Mouse (Mus musculus) megakaryocyte, embryonic 14.5 days (primary cell): ENCODE results near the gene Herc3. TPM values are rescaled to one million over a fixed set of nuclear protein-coding genes. Genes with fewer than 3 reads are reported as not detected.

Experiments used
- H3K27me3 ChIP-seq: replicated peaks from 2 replicates; pipeline ENCODE3; 2012; ENCODE audit warnings: inconsistent platforms
- H3K36me3 ChIP-seq: replicated peaks from 2 replicates; pipeline ENCODE3; 2012; ENCODE audit warnings: low read length, inconsistent platforms, mixed read lengths
- H3K4me1 ChIP-seq: 2 replicates; pipeline ENCODE4 v1.6.1; 2012; ENCODE audit warnings: inconsistent platforms
- H3K4me3 ChIP-seq: replicated peaks from 2 replicates; pipeline ENCODE3; 2012; ENCODE audit warnings: moderate library complexity, mild to moderate bottlenecking, inconsistent platforms
- H3K9me3 ChIP-seq: 2 replicates; pipeline ENCODE4 v1.6.1; 2012; ENCODE audit warnings: inconsistent platforms
- FLI1 ChIP-seq: IDR thresholded peaks from 2 replicates; pipeline ENCODE4 v1.6.1; 2012; ENCODE audit warnings: low read length, inconsistent platforms, mixed read lengths
- GATA1 ChIP-seq: IDR thresholded peaks from 3 replicates; pipeline ENCODE4 v1.6.1; 2012; ENCODE audit warnings: mixed read lengths, low read length, inconsistent platforms, borderline replicate concordance
- polyA plus RNA-seq: library from polyadenylated mRNA; stranded (reverse); fragments of >175 nt; gene quantifications from 2 replicates; pipeline ENCODE4 v1.2.3, GENCODE M21; 2012; ENCODE audit warnings: low replicate concordance; ENCODE audit not compliant: insufficient read depth

Gene Herc3
- polyA plus RNA-seq, 1 experiment: 0.39 TPM

- Histone ChIP-seq H3K27me3 (no peaks in the 10 kb centered on the region), H3K4me3 (no peak overlapping the region), H3K4me1 (no peaks in the 10 kb centered on the region)
Observed at GRCm38 (mm10) chr6:58951128-58951992, 120.1 kb downstream of the Herc3 start.

GRCm38 (mm10) chr6:58960523-58960922 is 129.3 kb downstream of the Herc3 start:
- Histone ChIP-seq H3K36me3 (no peaks in the 10 kb centered on the region), H3K4me3 (no peak overlapping the region), H3K9me3 (no peaks in the 10 kb centered on the region), H3K27me3 (no peaks in the 10 kb centered on the region), H3K4me1 (no peaks in the 10 kb centered on the region)
- no peak for TF ChIP-seq GATA1

More at GRCm38 (mm10) chr6:58951128-58951992, 120.1 kb downstream of the Herc3 start:
- TF ChIP-seq FLI1 (no peak), GATA1 (no peak)
- Histone ChIP-seq H3K9me3 (peaks cover 9% of the 10 kb centered on the region), H3K36me3 (no peaks in the 10 kb centered on the region)

GRCm38 (mm10) chr6:58962691-58963090 is 131.4 kb downstream of the Herc3 start:
- no peak for TF ChIP-seq GATA1
- no peak for TF ChIP-seq FLI1
- Histone ChIP-seq H3K9me3 (no peaks in the 10 kb centered on the region), H3K4me3 (no peak overlapping the region), H3K4me1 (no peaks in the 10 kb centered on the region), H3K27me3 (no peaks in the 10 kb centered on the region), H3K36me3 (no peaks in the 10 kb centered on the region)

- H3K36me3 ChIP-seq: no peaks in the 10 kb centered on the region
- H3K4me3 ChIP-seq: no peak overlapping the region
- H3K27me3 ChIP-seq: no peaks in the 10 kb centered on the region
- no peaks in the 10 kb centered on the region for H3K4me1 ChIP-seq
- no peak for TF ChIP-seq FLI1
- TF ChIP-seq GATA1: no peak
- peaks cover 4% of the 10 kb centered on the region; the same call in 1 of the 2 replicates for H3K9me3 ChIP-seq
Observed at GRCm38 (mm10) chr6:58964091-58964490, 132.8 kb downstream of the Herc3 start.

- Histone ChIP-seq H3K4me1 (no peaks in the 10 kb centered on the region), H3K36me3 (no peaks in the 10 kb centered on the region), H3K9me3 (peaks cover 4% of the 10 kb centered on the region; the same call in 1 of the 2 replicates), H3K27me3 (no peaks in the 10 kb centered on the region), H3K4me3 (no peak overlapping the region)
- TF ChIP-seq FLI1: no peak
Observed at GRCm38 (mm10) chr6:58964565-58964964, 133.3 kb downstream of the Herc3 start.

- Histone ChIP-seq H3K4me1 (no peaks in the 10 kb centered on the region), H3K36me3 (no peaks in the 10 kb centered on the region), H3K27me3 (no peaks in the 10 kb centered on the region), H3K9me3 (peaks cover 4% of the 10 kb centered on the region; the same call in 1 of the 2 replicates), H3K4me3 (no peak overlapping the region)
- TF ChIP-seq GATA1 (no peak), FLI1 (no peak)
Observed at GRCm38 (mm10) chr6:58965071-58965831, 134.0 kb downstream of the Herc3 start.

GRCm38 (mm10) chr6:58968272-58968671 is 137.0 kb downstream of the Herc3 start:
- Histone ChIP-seq H3K36me3 (no peaks in the 10 kb centered on the region), H3K4me3 (no peak overlapping the region), H3K4me1 (no peaks in the 10 kb centered on the region), H3K27me3 (no peaks in the 10 kb centered on the region), H3K9me3 (peaks cover 4% of the 10 kb centered on the region; the same call in 1 of the 2 replicates)
- no peak for TF ChIP-seq FLI1
- TF ChIP-seq GATA1: no peak

Other genes starting within 250 kb of the Herc3 start
- gene Abcg2, start 246.9 kb upstream of the Herc3 start, polyA plus RNA-seq: 7.0 TPM in 1 of 2 replicates, not detected in the other
- gene Nap1l5, start 75.6 kb downstream of the Herc3 start, polyA plus RNA-seq: not detected in 2 replicates
- gene Fam13a, start 193.1 kb downstream of the Herc3 start, polyA plus RNA-seq: not detected in 2 replicates